Mouse (Mus musculus) brain, adult 2 months (tissue): ENCODE measurements around the gene Ttc30b.
"Not testable (repeated sequence)": the region's sequence is repeated elsewhere in the genome, so short reads cannot be mapped to it uniquely, and the experiment has no call there.

Source experiments
- DNase-seq: peaks from one replicate; pipeline ENCODE4 v3.0.0; 2011; ENCODE audit warnings: low read depth, low spot score

Ttc30b gene

DNA sequence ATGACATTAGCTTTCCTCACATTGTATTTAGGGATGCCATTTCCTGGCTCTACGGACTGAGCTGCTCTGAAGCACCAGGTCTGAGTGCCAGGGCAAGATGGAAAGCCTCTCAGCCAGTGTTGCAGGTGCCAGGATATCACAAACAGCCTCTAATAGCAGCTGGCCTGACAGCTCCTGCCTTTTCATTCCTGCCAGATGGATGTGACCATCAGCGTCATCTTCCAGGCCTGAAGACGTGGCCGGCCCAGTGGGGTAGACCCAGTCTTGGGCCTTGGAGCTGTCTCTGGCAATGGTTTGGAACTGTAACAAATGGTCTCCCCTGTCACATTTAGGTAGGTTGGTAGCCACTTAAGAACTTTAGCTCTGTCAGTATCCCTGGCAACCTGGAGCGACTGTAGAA, 14.9 kb upstream of the Ttc30b start:
- DNase-seq = no peak

DNA sequence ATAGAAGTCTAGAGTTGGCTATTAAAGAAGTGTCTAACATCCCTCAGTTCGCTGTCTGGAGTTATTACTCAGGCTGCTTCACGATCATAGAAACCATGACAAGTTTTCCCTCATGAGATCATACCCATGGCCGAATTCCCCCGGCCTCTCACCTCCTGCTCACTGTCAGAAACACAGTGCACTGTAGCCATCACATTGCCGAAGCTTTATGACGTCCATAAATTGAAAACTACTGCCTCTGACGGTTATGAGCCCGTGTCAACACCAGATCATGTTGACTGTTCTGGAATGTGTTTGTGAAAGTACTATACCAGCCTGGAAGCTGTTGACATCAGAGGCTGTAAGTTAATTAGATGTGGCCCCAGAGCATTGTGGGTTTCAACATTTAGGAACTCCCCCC, 12.3 kb upstream of the Ttc30b start:
- DNase-seq = no peak

DNA sequence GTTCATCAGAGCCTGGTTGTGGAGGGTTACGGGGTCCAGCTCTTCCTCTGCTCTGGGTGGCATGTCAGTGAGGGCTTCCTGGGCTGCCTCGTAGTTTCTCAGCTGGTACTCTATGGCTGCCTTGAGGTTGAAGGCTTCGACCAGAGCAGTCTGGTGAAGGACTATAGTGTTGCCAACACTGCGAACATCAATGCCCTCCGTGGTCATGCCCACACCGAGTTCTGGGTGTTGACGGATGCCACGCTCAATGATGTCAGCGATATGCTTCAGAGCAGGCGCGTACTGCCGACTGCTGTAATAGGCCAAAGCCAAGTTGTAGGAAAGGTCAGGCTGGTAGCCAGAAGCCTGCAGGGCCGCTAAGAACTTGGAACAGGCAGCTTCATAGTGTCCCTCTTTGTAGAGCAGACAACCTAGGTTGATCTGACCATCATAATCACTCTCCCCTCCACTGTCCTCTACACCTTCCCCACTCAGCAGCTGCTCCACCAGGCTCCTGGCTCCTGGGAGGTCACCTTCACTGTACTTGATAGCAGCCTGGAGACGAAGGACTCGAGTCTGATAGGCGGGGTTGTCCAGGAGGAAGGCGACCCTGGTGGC, 767 bp downstream of the Ttc30b start:
- DNase-seq = not testable (repeated sequence)

DNA sequence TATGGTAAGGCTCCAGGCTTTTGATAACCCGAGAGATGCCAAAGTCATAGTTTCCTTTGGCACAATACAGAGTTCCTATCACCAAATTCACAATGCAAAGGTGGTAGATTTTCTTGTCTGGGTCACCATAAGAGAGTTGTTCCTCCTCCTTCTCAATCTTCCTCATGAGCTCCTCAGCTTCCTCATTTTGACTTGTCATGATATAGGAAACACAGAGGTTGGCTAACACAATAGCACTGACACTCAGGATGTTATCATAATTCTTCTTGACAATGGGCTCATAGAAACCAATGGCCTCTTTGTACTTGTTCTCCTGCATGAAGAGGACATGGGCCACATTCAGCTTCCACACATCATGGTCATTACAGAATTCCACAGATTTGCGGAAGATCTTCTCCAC, 1.7 kb downstream of the Ttc30b start:
- not testable (repeated sequence) for DNase-seq

GRCm38 (mm10) chr2:75933541-75933940, 4.8 kb downstream of the Ttc30b start:
- DNase-seq = no peak

DNA sequence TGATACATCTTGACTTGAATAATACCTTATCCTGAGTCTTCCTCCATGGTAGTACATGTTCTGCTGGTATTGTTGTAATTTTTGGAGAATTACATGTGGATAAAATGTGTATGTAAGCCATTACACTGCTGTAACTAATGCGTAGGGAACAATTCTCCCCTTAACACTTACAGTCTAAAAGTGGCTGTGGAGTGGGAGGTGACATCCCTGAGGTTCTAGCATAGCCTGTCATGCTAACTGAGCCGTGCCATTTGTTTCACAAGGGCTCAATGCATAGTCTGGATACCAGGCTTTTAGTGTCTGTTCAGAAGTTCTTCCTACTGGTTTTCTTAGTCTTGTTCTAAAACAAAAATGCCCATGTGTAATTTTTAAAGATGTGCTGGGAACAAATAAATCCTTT, 7.4 kb downstream of the Ttc30b start:
- peak; percentile 79 for DNase-seq

GRCm38 (mm10) chr2:75929786-75930444, 8.5 kb downstream of the Ttc30b start:
- peak; percentile 35 for DNase-seq

GRCm38 (mm10) chr2:75929141-75929540, 9.2 kb downstream of the Ttc30b start:
- DNase-seq = peak; percentile 78

- DNase-seq = peak; percentile 48
Measured at GRCm38 (mm10) chr2:75928011-75928410, 10.4 kb downstream of the Ttc30b start.

GRCm38 (mm10) chr2:75926061-75926460, 12.3 kb downstream of the Ttc30b start:
- DNase-seq = no peak

DNA sequence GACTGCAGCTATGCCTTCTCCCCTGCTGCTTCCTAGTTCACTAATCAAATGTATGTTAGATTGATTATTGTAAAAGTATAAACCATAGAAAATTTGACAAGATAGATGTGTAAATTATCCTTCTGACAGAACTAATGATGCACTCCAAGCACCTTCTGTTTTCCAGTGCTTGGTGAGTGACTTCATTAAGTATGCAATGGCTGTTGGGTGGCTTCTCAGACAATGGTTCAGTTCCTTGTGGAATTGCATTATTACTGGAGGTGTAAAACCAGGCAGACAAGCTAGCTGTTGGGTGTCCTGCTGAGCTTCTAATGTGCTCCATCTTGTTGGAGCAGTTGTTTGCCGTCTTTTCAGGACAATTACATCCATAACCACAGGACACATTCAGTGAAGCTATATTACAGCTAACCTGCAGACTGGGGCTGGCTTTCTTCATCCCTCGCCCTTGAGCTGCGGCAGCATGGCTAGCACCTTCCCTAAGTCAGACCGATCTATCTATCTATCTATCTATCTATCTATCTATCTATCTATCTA, 14.5 kb downstream of the Ttc30b start:
- DNase-seq = no peak

GRCm38 (mm10) chr2:75915040-75915439, 23.3 kb downstream of the Ttc30b start:
- DNase-seq = no peak

DNA sequence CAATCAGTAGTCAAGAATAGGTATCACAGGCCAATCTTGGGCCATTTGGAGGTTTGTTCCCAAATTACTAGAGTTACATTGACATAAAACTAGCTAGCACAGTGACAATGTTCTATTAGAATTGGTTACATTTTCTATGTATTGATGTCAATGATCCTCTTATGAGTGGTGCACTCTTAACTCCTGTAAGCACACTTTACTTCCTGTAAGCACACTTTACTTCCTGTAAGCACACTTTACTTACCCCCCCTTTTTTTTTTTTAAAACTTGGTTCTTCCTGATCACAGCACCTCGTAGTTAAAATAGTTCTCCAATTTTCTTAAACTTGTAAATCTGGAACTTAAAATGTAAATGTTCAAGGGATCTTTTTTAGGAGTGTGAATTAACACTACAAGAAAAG, 31.2 kb downstream of the Ttc30b start:
- DNase-seq = no peak

DNA sequence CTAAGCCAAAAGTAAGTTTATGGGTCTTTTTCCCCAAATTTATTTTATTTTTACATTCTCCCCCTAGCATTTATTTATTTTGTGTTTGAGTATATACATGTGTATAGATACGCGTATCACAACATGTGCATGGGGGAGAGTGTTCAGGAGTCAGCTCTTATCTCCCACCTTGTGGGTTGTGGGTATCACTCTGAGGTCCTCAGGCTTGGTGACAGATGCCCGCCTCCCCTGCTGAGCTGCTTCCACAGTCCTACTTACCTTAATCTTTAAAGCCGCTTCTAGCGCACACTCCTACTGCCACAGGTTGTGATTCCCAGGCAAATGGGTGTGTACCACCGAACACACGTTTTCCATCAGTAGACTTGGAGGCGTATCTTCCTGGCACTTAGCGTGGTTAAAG, 36.5 kb downstream of the Ttc30b start:
- DNase-seq = no peak

GRCm38 (mm10) chr2:75900281-75900680, 38.1 kb downstream of the Ttc30b start:
- DNase-seq = no peak

- DNase-seq = no peak
Measured at GRCm38 (mm10) chr2:75895711-75896110, 42.7 kb downstream of the Ttc30b start.

DNA sequence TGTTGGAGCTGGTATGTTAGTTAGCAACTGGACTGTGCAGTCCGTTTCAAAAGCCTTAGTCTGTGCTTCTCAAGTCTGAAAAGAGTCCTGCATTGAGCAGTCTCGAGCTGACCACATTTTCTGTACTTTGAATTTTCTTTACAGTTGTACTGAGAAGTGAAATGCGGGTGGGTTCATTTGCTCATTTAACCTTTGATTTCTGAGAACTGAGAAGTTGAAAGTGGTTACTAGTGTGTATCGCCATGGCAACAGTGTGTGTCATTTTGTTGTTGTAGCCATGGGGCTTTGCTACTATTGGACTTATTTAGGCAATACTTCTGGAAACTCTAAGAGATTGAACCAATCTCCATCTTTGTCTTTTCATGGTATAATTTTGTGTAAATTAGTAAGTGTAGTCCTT, 46.4 kb downstream of the Ttc30b start:
- no peak for DNase-seq
